Mouse (Mus musculus): ENCODE data around the gene Apold1. TPM values are rescaled to one million over a fixed set of nuclear protein-coding genes. Genes with fewer than 3 reads are reported as not detected.

Apold1 gene
- polyA plus RNA-seq, 1 experiment from 2014 or later = 0.06 TPM

DNA sequence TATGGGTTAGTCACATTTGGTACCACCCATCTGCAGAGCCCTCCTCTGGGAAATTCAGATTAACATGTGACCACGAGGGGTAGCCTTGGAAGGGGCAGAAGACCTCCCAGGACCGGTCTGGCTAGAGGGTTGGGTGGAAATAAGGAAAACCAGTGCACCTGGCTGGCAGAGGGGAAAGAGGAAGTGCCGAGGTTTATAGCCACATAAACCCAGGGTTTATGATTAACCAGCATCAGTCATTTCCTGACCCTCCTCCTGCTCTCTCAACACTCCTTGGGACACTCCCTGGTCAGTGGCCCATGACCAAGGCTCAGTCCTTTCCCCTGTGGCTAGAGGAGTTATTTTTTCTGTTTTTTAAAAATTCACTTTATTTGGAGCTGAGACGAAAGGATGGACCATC, 47.7 kb downstream of the Apold1 start:
- 24% methylated on average over 4 of the region's 4 CpGs for WGBS (ENCODE audit: missing documents)
- H3K4me3 ChIP-seq (ENCODE audit: inconsistent target) = no peak overlapping the region
- H3K27ac ChIP-seq = no peak overlapping the region
- no peaks in the 10 kb centered on the region for H3K79me2 ChIP-seq (ENCODE audit: inconsistent target)
- H3K36me3 ChIP-seq (ENCODE audit: inconsistent target) = 0 out of 2 replicates have a peak, but pooled peaks cover under 1% of the 10 kb centered on the region

Other genes with a start within 250 kb of the Apold1 start
- gene Dusp16, start 189.1 kb upstream of the Apold1 start, polyA plus RNA-seq (2018) = 3.8 to 6.6 TPM (median 5.5 TPM) in 3 replicates
- 5.8 to 10.2 TPM (median 8.3 TPM) in 3 replicates for gene Crebl2, start 151.6 kb upstream of the Apold1 start, polyA plus RNA-seq (2018)
- gene Gpr19, start 83.1 kb upstream of the Apold1 start, polyA plus RNA-seq (2018) = 2.1 to 4.4 TPM (median 2.6 TPM) in 3 replicates
- gene Cdkn1b, start 61.3 kb upstream of the Apold1 start, polyA plus RNA-seq (2018) = 13.0 to 49.2 TPM (median 33.8 TPM) in 3 replicates
- 47.6 to 53.3 TPM (median 51.0 TPM) in 3 replicates for gene Ddx47, start 29.9 kb downstream of the Apold1 start, polyA plus RNA-seq (2018)
- gene Gprc5a, start 83.9 kb downstream of the Apold1 start, polyA plus RNA-seq (2018) = 0.06 to 0.11 TPM in 2 of 3 replicates, not detected in the other
- not detected in 3 replicates for gene Gprc5d, start 136.6 kb downstream of the Apold1 start, polyA plus RNA-seq (2018)
- 4.6 to 8.6 TPM (median 8.0 TPM) in 3 replicates for gene Fam234b, start 216.3 kb downstream of the Apold1 start, polyA plus RNA-seq (2018)
- gene Hebp1, start 216.3 kb downstream of the Apold1 start, polyA plus RNA-seq (2018) = 80.2 to 97.2 TPM (median 86.9 TPM) in 3 replicates

Data from macrophage (primary cell).